Mouse (Mus musculus) lung, adult 2 months (tissue): Measurements from ENCODE around the gene Afap1l2.

ENCODE experiments used
- CTCF ChIP-seq: fragments of 200-500 bp; IDR thresholded peaks from 2 replicates; pipeline ENCODE4 v1.5.1; 2011; ENCODE audit warnings: mild to moderate bottlenecking, low read length, control low read depth; ENCODE audit not compliant: insufficient read depth
- POLR2A ChIP-seq: fragments of 200-500 bp; IDR thresholded peaks from 2 replicates; pipeline ENCODE4 v1.6.1; 2011; ENCODE audit warnings: low read depth, mild to moderate bottlenecking, control low read depth, low read length, borderline replicate concordance; ENCODE audit errors: extremely low read depth

DNA sequence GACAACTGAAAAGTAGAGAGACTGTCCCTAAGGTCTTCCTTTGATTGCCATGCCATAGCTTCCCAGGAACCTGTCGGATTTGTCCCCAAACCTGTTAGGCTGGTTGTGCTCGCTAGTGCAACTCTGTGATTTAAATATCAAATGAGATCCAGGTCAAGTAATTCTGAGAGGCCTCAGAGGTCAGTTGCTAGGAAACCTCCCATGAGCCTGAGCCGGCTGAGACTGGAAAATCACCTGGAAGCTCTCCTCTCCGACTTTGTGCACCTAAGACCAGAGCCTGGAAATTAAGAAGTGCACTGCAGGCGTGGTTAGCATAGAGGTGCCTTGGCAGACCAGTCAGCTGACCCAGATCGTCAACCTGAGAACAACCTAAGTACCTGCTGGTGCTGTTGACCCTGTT, 92.9 kb downstream of the Afap1l2 start:
- TF ChIP-seq POLR2A (no peak), CTCF (no peak)
